Mouse (Mus musculus) G1E (cell line): ENCODE data around the gene Galnt18. TPM values are rescaled to one million over a fixed set of nuclear protein-coding genes. Genes with fewer than 3 reads are reported as not detected.

ENCODE experiments used
- ATAC-seq: 2 replicates; pipeline ENCODE4 v1.8.0; 2016; ENCODE audit warnings: mild to moderate bottlenecking; ENCODE audit not compliant: insufficient number of reproducible peaks, poor library complexity, low FRiP score, severe bottlenecking; ENCODE audit errors: extremely low read depth
- DNase-seq: peaks from one replicate; pipeline ENCODE4 v3.0.0; 2012; ENCODE audit warnings: low spot score
- H3K27me3 ChIP-seq: 2 replicates; pipeline ENCODE4 v1.6.1; 2012; ENCODE audit warnings: mild to moderate bottlenecking, low read length, inconsistent platforms; ENCODE audit not compliant: insufficient read depth
- H3K36me3 ChIP-seq: replicated peaks from 2 replicates; pipeline ENCODE3; 2012; ENCODE audit warnings: mild to moderate bottlenecking, inconsistent platforms
- H3K4me1 ChIP-seq: 2 replicates; pipeline ENCODE4 v1.6.1; 2012; ENCODE audit warnings: low read depth, low read length, inconsistent platforms, mixed read lengths; ENCODE audit not compliant: insufficient read depth
- H3K4me3 ChIP-seq: 2 replicates; pipeline ENCODE4 v1.5.1; 2012; ENCODE audit warnings: low read depth, mild to moderate bottlenecking, inconsistent platforms, low read length, moderate library complexity, mixed read lengths
- H3K9me3 ChIP-seq: replicated peaks from 2 replicates; pipeline ENCODE4 v1.6.1; 2012; ENCODE audit warnings: inconsistent platforms
- CTCF ChIP-seq: IDR thresholded peaks from 2 replicates; pipeline ENCODE4 v1.5.1; 2012; ENCODE audit warnings: low read depth, low read length, inconsistent platforms, mixed read lengths
- GATA1 ChIP-seq: IDR thresholded peaks from 2 replicates; pipeline ENCODE4 v1.6.1; 2012; ENCODE audit warnings: borderline replicate concordance, low read length, inconsistent platforms, mixed read lengths
- GATA2 ChIP-seq: IDR thresholded peaks from 2 replicates; pipeline ENCODE4 v1.6.1; 2012; ENCODE audit warnings: low read depth, low read length, inconsistent platforms, borderline replicate concordance
- POLR2AphosphoS5 ChIP-seq: IDR thresholded peaks from 2 replicates; pipeline ENCODE4 v1.6.1; 2012; ENCODE audit warnings: low read depth, low read length, inconsistent platforms; ENCODE audit not compliant: insufficient replicate concordance
- TAL1 ChIP-seq: conservative IDR thresholded peaks from 2 replicates; pipeline ENCODE4 v1.6.1; 2012; ENCODE audit warnings: low read depth, low read length, inconsistent platforms, mixed read lengths
- polyA plus RNA-seq: library from polyadenylated mRNA; stranded (reverse); fragments of >175 nt; gene quantifications from 2 replicates; pipeline ENCODE4 v1.2.3, GENCODE M21; 2012
- total RNA-seq, 2 experiments: library from RNA; stranded (forward) in 1 of 2; stranded (reverse) in 1 of 2; fragments of 200-1000 nt in 1 of 2; fragments of >200 nt in 1 of 2; fragmentation: Nextera tagmentation in 1 of 2; gene quantifications; 2 replicates each; pipeline ENCODE4 v1.2.3; 2014 to 2017

The Galnt18 gene
- total and polyA plus RNA-seq, 3 experiments, result not detected

GRCm38 (mm10) chr7:111466720-111467119, 313.1 kb downstream of the Galnt18 start:
- Histone ChIP-seq H3K9me3 (peaks cover 26% of the 10 kb centered on the region), H3K4me1 (no peaks in the 10 kb centered on the region), H3K27me3 (no peaks in the 10 kb centered on the region), H3K4me3 (no peak overlapping the region), H3K36me3 (no peaks in the 10 kb centered on the region)
- no peak for ATAC-seq
- no peak for TF ChIP-seq TAL1
- TF ChIP-seq CTCF, result no peak
- TF ChIP-seq GATA1, result no peak
- no peak for TF ChIP-seq GATA2
- TF ChIP-seq POLR2AphosphoS5, result no peak
- no peak for DNase-seq

- Histone ChIP-seq H3K4me1 (no peaks in the 10 kb centered on the region), H3K27me3 (no peaks in the 10 kb centered on the region), H3K4me3 (no peak overlapping the region), H3K36me3 (no peaks in the 10 kb centered on the region), H3K9me3 (peaks cover 23% of the 10 kb centered on the region)
- DNase-seq (no peak), ATAC-seq (no peak)
- TF ChIP-seq GATA1, result no peak
- no peak for TF ChIP-seq TAL1
- TF ChIP-seq GATA2, result no peak
- no peak for TF ChIP-seq CTCF
- no peak for TF ChIP-seq POLR2AphosphoS5
Observed at GRCm38 (mm10) chr7:111466121-111466520, 313.7 kb downstream of the Galnt18 start.

- Histone ChIP-seq H3K36me3 (no peaks in the 10 kb centered on the region), H3K27me3 (no peaks in the 10 kb centered on the region), H3K4me3 (no peak overlapping the region), H3K4me1 (no peaks in the 10 kb centered on the region), H3K9me3 (peaks cover 22% of the 10 kb centered on the region)
- no peak for TF ChIP-seq GATA2
- TF ChIP-seq GATA1, result no peak
- TF ChIP-seq POLR2AphosphoS5, result no peak
- TF ChIP-seq TAL1, result no peak
- no peak for TF ChIP-seq CTCF
- ATAC-seq (no peak), DNase-seq (no peak)
Observed at GRCm38 (mm10) chr7:111459716-111460115, 320.1 kb downstream of the Galnt18 start.

- no peak for DNase-seq
- H3K27me3 ChIP-seq, result no peaks in the 10 kb centered on the region
- TF ChIP-seq CTCF (no peak), GATA1 (no peak), GATA2 (no peak), POLR2AphosphoS5 (no peak), TAL1 (no peak)
- no peak overlapping the region for H3K4me3 ChIP-seq
- H3K36me3 ChIP-seq, result no peaks in the 10 kb centered on the region
- peaks cover 15% of the 10 kb centered on the region for H3K9me3 ChIP-seq
- no peaks in the 10 kb centered on the region for H3K4me1 ChIP-seq
- no peak for ATAC-seq
Observed at GRCm38 (mm10) chr7:111456007-111456406, 323.8 kb downstream of the Galnt18 start.

- no peaks in the 10 kb centered on the region for H3K4me1 ChIP-seq
- TF ChIP-seq TAL1, result no peak
- no peak for TF ChIP-seq CTCF
- TF ChIP-seq POLR2AphosphoS5, result no peak
- TF ChIP-seq GATA1, result no peak
- TF ChIP-seq GATA2, result no peak
- H3K27me3 ChIP-seq, result no peaks in the 10 kb centered on the region
- H3K9me3 ChIP-seq, result peaks cover 15% of the 10 kb centered on the region
- H3K36me3 ChIP-seq, result no peaks in the 10 kb centered on the region
- ATAC-seq (no peak), DNase-seq (no peak)
- no peak overlapping the region for H3K4me3 ChIP-seq
Observed at GRCm38 (mm10) chr7:111455541-111455940, 324.2 kb downstream of the Galnt18 start.

GRCm38 (mm10) chr7:111452000-111452399, 327.8 kb downstream of the Galnt18 start:
- Histone ChIP-seq H3K4me3 (no peak overlapping the region), H3K9me3 (0 out of 2 replicates have a peak, but pooled peaks cover 4% of the 10 kb centered on the region), H3K27me3 (no peaks in the 10 kb centered on the region), H3K4me1 (no peaks in the 10 kb centered on the region), H3K36me3 (no peaks in the 10 kb centered on the region)
- ATAC-seq (no peak), DNase-seq (no peak)
- TF ChIP-seq GATA2, result no peak
- no peak for TF ChIP-seq POLR2AphosphoS5
- no peak for TF ChIP-seq TAL1
- no peak for TF ChIP-seq CTCF
